Mouse (Mus musculus) kidney, adult 2 months (tissue): ENCODE data around the gene Aak1.

Source experiments
- CTCF ChIP-seq: fragments of 200-500 bp; conservative IDR thresholded peaks from 2 replicates; pipeline ENCODE4 v1.5.1; 2011; ENCODE audit warnings: low read depth, mild to moderate bottlenecking, control low read depth, low read length, moderate library complexity, mixed read lengths; ENCODE audit not compliant: insufficient read depth, insufficient read length
- POLR2A ChIP-seq: fragments of 200-500 bp; IDR thresholded peaks from one replicate; pipeline ENCODE4 v1.6.1; 2011; ENCODE audit warnings: low read depth, low read length, control low read depth

DNA sequence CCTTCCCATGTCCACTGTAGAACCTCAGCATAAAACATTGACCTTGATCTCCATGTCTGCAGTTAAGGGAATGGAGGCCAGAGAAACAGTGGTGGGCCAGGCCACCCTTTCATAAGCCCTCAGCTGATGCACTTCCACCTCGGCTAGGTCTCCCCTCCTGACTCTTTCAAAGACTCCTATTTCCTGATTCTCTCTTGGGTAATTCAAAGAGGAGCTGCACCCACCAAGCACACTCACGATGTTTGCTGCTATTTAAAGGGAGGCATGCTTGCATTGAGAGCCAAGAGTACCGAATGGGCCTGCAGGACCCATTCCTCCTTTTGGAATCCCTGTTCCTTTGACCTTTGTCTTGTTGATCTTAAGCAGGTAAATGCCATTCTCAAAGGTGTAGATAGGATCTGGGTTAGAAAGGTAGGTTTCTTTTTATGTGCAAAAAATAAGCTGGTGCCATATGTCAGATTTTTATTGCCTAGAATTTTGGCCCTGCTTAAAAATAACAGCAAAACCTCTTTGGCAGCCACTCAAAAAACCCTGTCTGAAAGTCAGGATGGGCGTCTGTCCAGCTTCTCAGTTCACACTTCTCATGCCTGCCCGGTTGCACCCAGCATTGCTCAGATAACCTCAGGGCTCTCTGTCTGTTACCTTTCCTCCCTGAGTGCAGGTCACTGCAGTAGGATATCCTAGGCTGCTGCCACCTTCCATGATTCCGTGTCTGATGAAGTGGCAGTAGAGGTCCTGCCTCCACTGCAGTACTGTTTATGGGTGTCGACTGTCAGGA, 68.9 kb downstream of the Aak1 start:
- TF ChIP-seq POLR2A (no peak), CTCF (no peak)
